In genomic region chr8:126588636-126589506, GRCm38 (mm10) we compare ENCODE assay signal across 8 mouse cellular contexts. TPM values are rescaled to one million over a fixed set of nuclear protein-coding genes. Genes with fewer than 3 reads are reported as not detected.
DNase-seq lines count a peak whose midpoint lies in the region; ATAC-seq and TF ChIP-seq lines count a peak whose summit lies in the region.

No protein-coding gene starts in this region.

- H3K9ac ChIP-seq in forebrain, embryonic 14.5 days (ENCODE audit: low read length), result peak overlapping the region; percentile 100
- peak overlapping the region; percentile 99 for H3K9ac ChIP-seq in kidney, postnatal 0 days (ENCODE audit: low read depth, low read length)

- H3K27me3 ChIP-seq in forebrain, embryonic 14.5 days (replicated peaks; ENCODE audit: control insufficient read depth, insufficient read depth, low read length), result no peaks in the 10 kb centered on the region
- no peaks in the 10 kb centered on the region for H3K27me3 ChIP-seq in kidney, postnatal 0 days (ENCODE audit: insufficient read depth, low read length)
- no peaks in the 10 kb centered on the region for H3K27me3 ChIP-seq in myocyte (ENCODE audit: control insufficient read depth, insufficient read depth, insufficient read length)

- TF ChIP-seq POLR2A in myocyte (IDR thresholded peaks at IDR 0.05; ENCODE audit: insufficient read length, low read depth), result no peak

- H3K79me2 ChIP-seq in myocyte (ENCODE audit: control insufficient read depth, insufficient read depth), result peaks cover 77% of the 10 kb centered on the region

- H3K4me3 ChIP-seq in forebrain, embryonic 14.5 days (ENCODE audit: low read depth, low read length), result peak overlapping the region; percentile 99
- peak overlapping the region; percentile 100 for H3K4me3 ChIP-seq in kidney, postnatal 0 days (replicated peaks; ENCODE audit: low read depth, low read length)
- H3K4me3 ChIP-seq in myocyte, result peak overlapping the region; percentile 98

- H3K36me3 ChIP-seq in forebrain, embryonic 14.5 days (ENCODE audit: control insufficient read depth, insufficient read depth, low read length), result peaks cover 41% of the 10 kb centered on the region
- peaks cover 38% of the 10 kb centered on the region for H3K36me3 ChIP-seq in kidney, postnatal 0 days (ENCODE audit: insufficient read depth, low read length)
- peaks cover 38% of the 10 kb centered on the region for H3K36me3 ChIP-seq in myocyte (ENCODE audit: control insufficient read depth, insufficient read depth)

- H3K27ac ChIP-seq in forebrain, embryonic 14.5 days (ENCODE audit: low read depth, low read length), result no peak overlapping the region
- peak overlapping the region; percentile 47; the same call in 1 of the 2 replicates for H3K27ac ChIP-seq in kidney, postnatal 0 days

- 39% methylated on average over 11 of the region's 11 CpGs for WGBS in forebrain, embryonic 14.5 days
- WGBS in kidney, postnatal 0 days, result 3% methylated on average over 11 of the region's 11 CpGs

- no peak for TF ChIP-seq CTCF in kidney, postnatal 0 days (IDR thresholded peaks at IDR 0.05; ENCODE audit: low read depth)

- no peak for ATAC-seq in forebrain, embryonic 14.5 days
- ATAC-seq in kidney, postnatal 0 days (replicated peaks; ENCODE audit: low FRiP score, low read depth), result no peak

- peak overlapping the region; percentile 100 for H3K4me2 ChIP-seq in forebrain, embryonic 14.5 days (ENCODE audit: low read length)
- peak overlapping the region; percentile 96 for H3K4me2 ChIP-seq in kidney, postnatal 0 days (ENCODE audit: low read length)
- H3K4me2 ChIP-seq in myocyte (ENCODE audit: low read depth), result peak overlapping the region; percentile 96

- no peak overlapping the region for H3ac ChIP-seq in myocyte (ENCODE audit: control insufficient read depth, insufficient read length)

- H3K4me1 ChIP-seq in forebrain, embryonic 14.5 days (ENCODE audit: control insufficient read depth, insufficient read depth, low read length), result peaks cover 45% of the 10 kb centered on the region
- H3K4me1 ChIP-seq in kidney, postnatal 0 days (replicated peaks; ENCODE audit: insufficient read depth, low read length), result peaks cover 22% of the 10 kb centered on the region

- no peaks in the 10 kb centered on the region for H3K9me3 ChIP-seq in forebrain, embryonic 14.5 days (replicated peaks; ENCODE audit: control insufficient read depth, low read length)
- no peaks in the 10 kb centered on the region for H3K9me3 ChIP-seq in kidney, postnatal 0 days (replicated peaks; ENCODE audit: low read length)

- peak; percentile 37 for DNase-seq in thymus, postnatal 14 days
- DNase-seq in thymus, postnatal 36 days, result no peak
- no peak for DNase-seq in forebrain, embryonic 14.5 days (ENCODE audit: low spot score)
- no peak for DNase-seq in kidney, postnatal 0 days (ENCODE audit: low spot score)
- DNase-seq in ovary, postnatal 14 days (ENCODE audit: low spot score), result no peak
- no peak for DNase-seq in thymus, postnatal 0 days (ENCODE audit: low spot score)
- DNase-seq in frontal cortex, postnatal 36 days (ENCODE audit: low spot score in 2 of 2), result no peak

TF ChIP-seq in myocyte, 11 proteins besides CTCF, POLR2A, EP300 and RAD21:
- TF ChIP-seq MYOD1 (IDR thresholded peaks at IDR 0.05; ENCODE audit: control insufficient read depth in 1 of 3, insufficient read length in 2 of 3, low read depth in 2 of 3) (no peak), SRF (IDR thresholded peaks at IDR 0.05; ENCODE audit: control insufficient read depth, insufficient read length, low read depth) (no peak), E2F4 (IDR thresholded peaks at IDR 0.05; ENCODE audit: insufficient read depth) (no peak), USF1 (IDR thresholded peaks at IDR 0.05; ENCODE audit: low read depth) (no peak), REST (IDR thresholded peaks at IDR 0.05; ENCODE audit: insufficient read depth, insufficient read length) (no peak), MYOG (IDR thresholded peaks at IDR 0.05; ENCODE audit: control insufficient read depth in 1 of 3, insufficient read depth in 1 of 3, insufficient read length in 2 of 3, low read depth in 2 of 3) (no peak)
TF ChIP-seq in myocyte: peak in this region for 0.

RNA-seq across cellular contexts. Expression of gene Irf2bp2, which starts 4.9 kb away (rescaled TPM):
- polyA plus RNA-seq in forebrain, embryonic 14.5 days (2014; fragmentation: Nextera tagmentation; extraction: Ambion mirVana), result 7.9 and 8.3 TPM in 2 replicates
- 15.6 and 16.2 TPM in 2 replicates for polyA plus RNA-seq in kidney, postnatal 0 days (2015; fragmentation: Nextera tagmentation; extraction: Ambion mirVana)
- polyA plus RNA-seq in myocyte (2012; fragmentation: generic; extraction: Trizol), result 16.8 TPM
- polyA plus RNA-seq in thymus, postnatal 0 days (2015; fragmentation: Nextera tagmentation; extraction: Ambion mirVana), result 14.9 and 20.3 TPM in 2 replicates
